Mouse (Mus musculus) lung, embryonic 16.5 days (tissue): ENCODE results near the gene Slc5a5. TPM values are rescaled to one million over a fixed set of nuclear protein-coding genes. Genes with fewer than 3 reads are reported as not detected.

Source experiments
- ATAC-seq: fragments of 200-750 bp; cut with Nextera tagmentation; 2 replicates; pipeline ENCODE4 v1.8.0; 2017; ENCODE audit warnings: low read depth, mild to moderate bottlenecking, moderate library complexity
- H3K27ac ChIP-seq: fragments of 300-500 bp; sonication (generic); 2 replicates; pipeline ENCODE4 v1.5.1; 2014; ENCODE audit warnings: mild to moderate bottlenecking, control low read depth, low read length
- H3K27me3 ChIP-seq: fragments of 300-500 bp; sonication (generic); 2 replicates; pipeline ENCODE4 v1.6.1; 2014; ENCODE audit warnings: low read depth, low read length, mixed read lengths; ENCODE audit not compliant: control insufficient read depth, insufficient read depth
- H3K36me3 ChIP-seq: fragments of 300-500 bp; sonication (generic); 2 replicates; pipeline ENCODE4 v1.6.1; 2014; ENCODE audit warnings: low read length; ENCODE audit not compliant: control insufficient read depth, insufficient read depth
- H3K4me1 ChIP-seq: fragments of 300-500 bp; sonication (generic); replicated peaks from 2 replicates; pipeline ENCODE4 v1.6.1; 2014; ENCODE audit warnings: low read length, mixed read lengths; ENCODE audit not compliant: control insufficient read depth, insufficient read depth
- H3K4me2 ChIP-seq: fragments of 300-500 bp; sonication (generic); 2 replicates; pipeline ENCODE4 v1.6.1; 2014; ENCODE audit warnings: low read depth, low read length, control low read depth
- H3K4me3 ChIP-seq: fragments of 300-500 bp; sonication (generic); 2 replicates; pipeline ENCODE4 v1.5.1; 2014; ENCODE audit warnings: mild to moderate bottlenecking, low read length, control low read depth
- H3K9ac ChIP-seq: fragments of 300-500 bp; sonication (generic); 2 replicates; pipeline ENCODE4 v1.6.1; 2014; ENCODE audit warnings: low read length, control low read depth
- H3K9me3 ChIP-seq: fragments of 300-500 bp; sonication (generic); 2 replicates; pipeline ENCODE4 v1.6.1; 2016; ENCODE audit warnings: low read length; ENCODE audit not compliant: control insufficient read depth
- WGBS: fragments of 180-500 bp; shearing (Covaris S2); extraction: QIAGEN DNeasy Blood & Tissue Kit; methylation state at CpG from one replicate; pipeline ENCODE4 v1.1.7; 2014; 5-methylcytosine and 5-hydroxymethylcytosine counted together
- polyA plus RNA-seq: library from polyadenylated mRNA; unstranded; fragments of >200 nt; fragmentation: Nextera tagmentation; extraction: Ambion mirVana; gene quantifications from 2 replicates; pipeline ENCODE4 v1.2.1, GENCODE M21; 2015

Gene Slc5a5
- polyA plus RNA-seq, 1 experiment from 2014 or later = 0.13 TPM

DNA sequence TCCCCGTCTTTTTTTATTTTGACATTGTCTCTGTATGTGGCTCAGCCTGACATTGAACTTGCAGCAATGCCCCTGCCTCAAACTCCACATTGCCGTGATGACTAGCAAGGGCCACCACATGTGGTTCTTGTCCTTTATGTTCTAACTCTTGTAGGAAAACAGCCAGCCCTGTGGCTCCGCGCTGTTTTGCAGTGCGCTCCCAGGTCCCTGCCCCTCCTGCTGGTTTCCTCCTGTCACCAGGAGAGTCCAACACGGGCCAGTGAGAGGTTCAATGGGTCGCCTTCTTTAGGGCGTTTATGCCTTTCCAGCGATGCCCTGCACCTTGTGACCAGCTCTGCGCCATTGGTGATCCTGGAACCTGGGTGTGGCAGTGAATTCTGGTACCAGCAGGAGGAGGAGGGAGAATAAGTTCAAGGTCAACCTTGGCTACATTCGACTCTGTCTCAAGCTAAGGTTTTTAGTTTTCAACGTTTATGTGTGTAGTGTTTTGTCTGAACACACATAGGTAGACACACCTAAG lies 26.5 kb downstream of the Slc5a5 start:
- no peaks in the 10 kb centered on the region for H3K9me3 ChIP-seq
- peak overlapping the region; percentile 64 for H3K4me2 ChIP-seq
- peak overlapping the region; percentile 69 for H3K4me3 ChIP-seq
- peak overlapping the region; percentile 48 for H3K9ac ChIP-seq
- peaks cover 29% of the 10 kb centered on the region for H3K27me3 ChIP-seq
- peak; percentile 6 for ATAC-seq
- peak overlapping the region; percentile 8; the same call in 1 of the 2 replicates for H3K27ac ChIP-seq
- no peaks in the 10 kb centered on the region; the same call in 1 of the 2 replicates for H3K36me3 ChIP-seq
- peaks cover 29% of the 10 kb centered on the region for H3K4me1 ChIP-seq
- WGBS = 7% methylated on average over 12 of the region's 12 CpGs

DNA sequence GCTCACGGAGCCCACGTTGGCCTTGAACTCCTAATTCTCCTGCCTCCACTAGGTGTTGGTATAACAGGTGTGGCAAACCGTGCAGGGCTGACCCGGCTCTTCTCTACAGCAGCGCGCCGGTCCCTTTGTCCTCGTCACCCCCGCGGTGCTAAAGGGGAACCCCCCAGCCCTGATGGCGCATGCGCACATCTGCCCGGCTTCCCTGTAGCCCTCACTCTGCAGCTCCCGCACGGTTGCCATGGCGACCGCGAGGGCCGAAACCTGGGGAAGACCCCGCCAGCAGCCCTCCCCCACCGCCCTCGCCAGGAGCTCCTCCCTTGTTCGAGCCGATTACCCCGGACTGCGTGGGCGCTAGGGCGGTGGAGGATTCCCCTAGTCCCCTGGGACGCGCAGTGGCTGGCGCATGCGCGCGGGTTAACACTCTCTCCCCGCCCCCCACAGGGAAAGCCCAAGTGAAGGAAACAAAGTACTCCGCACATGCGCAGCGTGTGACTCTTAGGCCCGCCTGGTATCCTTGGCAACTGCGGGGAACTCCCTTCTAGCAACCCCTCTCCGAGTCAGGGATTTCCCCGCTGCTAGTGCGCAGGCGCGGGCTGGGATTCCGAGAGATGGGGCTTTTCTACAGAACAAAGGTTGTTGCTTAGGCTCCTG lies 27.1 kb downstream of the Slc5a5 start:
- Histone ChIP-seq H3K27ac (peak overlapping the region; percentile 85), H3K36me3 (no peaks in the 10 kb centered on the region; the same call in 1 of the 2 replicates), H3K9ac (peak overlapping the region; percentile 78), H3K27me3 (peaks cover 29% of the 10 kb centered on the region), H3K4me1 (peaks cover 29% of the 10 kb centered on the region), H3K4me3 (peak overlapping the region; percentile 69), H3K4me2 (peak overlapping the region; percentile 64), H3K9me3 (no peaks in the 10 kb centered on the region)
- WGBS = under 1% methylated on average over 46 of the region's 46 CpGs
- ATAC-seq = peak; percentile 92

DNA sequence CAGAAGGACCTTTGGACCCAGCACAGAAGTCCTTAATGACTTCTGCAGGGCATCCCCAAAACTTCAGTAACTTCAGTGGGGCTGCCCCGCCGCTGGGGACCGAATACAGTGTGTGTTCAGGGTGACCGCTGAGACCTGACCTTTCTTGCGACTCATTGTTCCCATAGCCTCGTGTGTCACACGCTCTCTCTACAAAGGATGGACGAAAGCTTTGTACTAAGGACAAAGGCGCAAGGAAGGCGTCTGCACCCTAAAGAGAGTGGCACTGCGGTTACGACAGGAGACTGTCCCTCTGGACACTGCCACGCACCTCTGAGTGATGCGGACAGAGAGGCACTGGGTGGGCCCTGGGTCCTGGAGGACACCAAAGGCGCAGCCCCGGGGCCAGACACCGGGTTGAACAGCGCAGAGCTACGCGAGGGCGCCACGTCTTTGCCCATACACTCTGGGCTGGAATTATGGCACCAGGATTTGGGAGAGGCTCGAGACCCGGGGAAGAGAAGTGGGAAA lies 27.8 kb downstream of the Slc5a5 start:
- Histone ChIP-seq H3K27ac (0 out of 2 replicates have a peak overlapping the region, but pooled peaks have one; percentile 85), H3K27me3 (peaks cover 29% of the 10 kb centered on the region), H3K4me2 (peak overlapping the region; percentile 64), H3K9ac (peak overlapping the region; percentile 78), H3K4me3 (peak overlapping the region; percentile 69), H3K9me3 (no peaks in the 10 kb centered on the region), H3K36me3 (no peaks in the 10 kb centered on the region; the same call in 1 of the 2 replicates), H3K4me1 (peaks cover 29% of the 10 kb centered on the region)
- whole genome bisulfite sequencing = 3% methylated on average over 24 of the region's 24 CpGs
- ATAC-seq = peak; percentile 21

DNA sequence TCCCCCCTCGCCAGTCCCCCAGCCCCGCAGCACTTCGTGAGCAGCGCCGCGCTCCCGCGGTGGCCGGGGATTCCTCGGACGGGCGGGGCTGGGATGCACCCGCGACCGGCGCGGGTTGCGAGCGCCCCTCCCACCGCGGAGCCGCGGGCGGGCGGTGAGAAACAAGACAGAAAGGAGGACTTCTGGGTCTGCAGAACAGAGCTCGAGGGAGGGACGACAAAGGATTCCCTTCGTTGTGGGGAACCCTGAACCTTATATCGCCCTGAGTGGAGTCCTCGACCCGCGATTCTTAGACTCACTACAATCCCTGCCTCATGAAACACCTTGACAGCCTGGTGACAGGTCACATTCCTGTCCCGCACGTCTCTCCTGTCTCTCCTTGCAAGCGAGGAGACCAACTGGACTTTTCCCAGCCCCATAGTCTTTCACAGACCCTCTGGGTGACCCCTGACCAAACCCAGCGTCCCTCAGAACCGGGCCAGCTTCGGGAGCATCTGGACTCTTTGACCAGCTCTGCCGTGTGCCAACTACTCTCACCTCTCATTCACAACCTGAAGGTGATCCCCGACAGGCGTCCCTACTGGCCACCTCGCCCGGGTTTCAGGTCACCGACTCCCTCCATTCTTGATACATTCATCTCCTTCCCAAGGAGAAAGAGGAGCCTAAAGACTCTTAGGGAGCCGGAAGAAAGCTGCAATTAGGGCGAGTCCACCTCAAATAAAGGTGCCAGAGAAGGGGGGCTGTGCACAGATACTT lies 28.4 kb downstream of the Slc5a5 start:
- Histone ChIP-seq H3K4me3 (peak overlapping the region; percentile 69), H3K36me3 (no peaks in the 10 kb centered on the region; the same call in 1 of the 2 replicates), H3K4me2 (peak overlapping the region; percentile 64), H3K27ac (no peak overlapping the region), H3K4me1 (peaks cover 26% of the 10 kb centered on the region), H3K9me3 (no peaks in the 10 kb centered on the region), H3K27me3 (peaks cover 29% of the 10 kb centered on the region), H3K9ac (peak overlapping the region; percentile 20)
- WGBS = 1% methylated on average over 46 of the region's 46 CpGs
- ATAC-seq = no peak

DNA sequence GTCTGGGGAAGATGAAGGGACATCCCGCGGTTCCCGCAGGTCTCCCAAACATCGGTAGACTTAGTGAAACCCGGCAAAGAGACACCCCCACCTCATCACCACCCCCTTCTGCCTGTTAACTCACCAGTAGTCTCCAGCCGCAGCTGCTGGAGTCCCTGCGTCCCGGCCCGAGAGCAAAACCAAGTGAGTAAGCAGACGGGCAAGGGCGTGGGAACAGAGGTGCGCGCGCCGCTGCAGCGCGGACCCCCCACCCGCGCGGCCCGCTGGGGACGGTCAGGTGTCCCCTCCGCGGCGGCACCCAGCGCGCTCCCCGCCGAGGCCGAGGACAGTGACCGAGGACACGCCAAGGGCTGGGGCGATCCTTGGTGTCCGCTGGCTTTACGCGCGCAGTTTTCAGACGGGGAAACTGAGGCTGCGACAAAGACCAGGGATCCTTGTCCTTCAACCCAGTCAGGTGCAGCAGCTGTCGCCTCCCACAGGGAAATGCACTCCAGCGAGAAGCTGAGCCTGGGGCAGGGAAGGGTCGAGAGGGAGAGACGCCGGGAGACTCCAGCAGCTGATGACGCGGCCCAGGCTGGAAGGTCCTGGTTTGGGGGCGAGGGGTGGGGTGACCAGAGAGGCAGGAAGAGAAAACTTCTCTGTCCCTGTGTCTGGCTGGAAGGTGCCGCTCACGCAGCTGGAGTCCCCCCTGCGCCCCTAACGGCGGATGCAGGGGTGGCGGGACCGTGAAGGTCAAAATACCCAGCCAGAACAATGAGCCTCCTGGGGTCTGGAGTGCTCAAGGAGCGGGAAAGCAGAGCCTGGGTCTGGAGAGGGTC lies 29.5 kb downstream of the Slc5a5 start, which contains the start of gene Kcnn1:
Gene Kcnn1 (minus strand): TSS at position 435 of the 818 bp plus-strand sequence.
- H3K27ac ChIP-seq = no peak within 1 kb of the TSS
- ATAC-seq = no peak
- H3K4me2 ChIP-seq = peak within 1 kb of the TSS; percentile 64
- no peaks in the 10 kb centered on the region; the same call in 1 of the 2 replicates for H3K36me3 ChIP-seq
- no peaks in the 10 kb centered on the region for H3K9me3 ChIP-seq
- H3K9ac ChIP-seq = peak within 1 kb of the TSS; percentile 46
- peaks cover 22% of the 10 kb centered on the region for H3K4me1 ChIP-seq
- under 1% methylated on average over 52 of the region's 55 CpGs for WGBS
- H3K4me3 ChIP-seq = peak within 1 kb of the TSS; percentile 39
- peaks cover 29% of the 10 kb centered on the region for H3K27me3 ChIP-seq

DNA sequence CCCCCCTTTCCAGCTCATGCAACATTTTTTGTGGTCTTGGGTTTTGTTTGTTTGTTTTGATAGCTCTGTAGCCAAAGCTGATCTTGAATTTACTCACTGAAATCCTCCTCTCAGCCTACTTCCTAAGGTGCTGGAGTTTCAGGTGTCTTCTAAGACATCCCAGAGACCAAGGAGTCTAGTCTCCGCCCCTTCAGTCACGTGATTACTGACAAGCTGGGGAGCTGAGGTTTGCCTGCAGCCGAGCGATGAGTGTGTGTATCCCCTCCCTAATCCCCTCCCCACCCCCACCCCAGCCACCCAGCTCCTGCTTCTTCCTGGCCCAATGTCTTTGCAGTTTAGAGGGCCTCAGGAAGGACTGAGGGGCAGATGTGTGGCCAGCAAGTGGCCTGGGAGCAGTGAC lies 35.0 kb downstream of the Slc5a5 start:
- Histone ChIP-seq H3K27me3 (peaks cover 16% of the 10 kb centered on the region), H3K4me2 (no peak overlapping the region), H3K27ac (no peak overlapping the region), H3K36me3 (no peaks in the 10 kb centered on the region), H3K9ac (no peak overlapping the region), H3K9me3 (no peaks in the 10 kb centered on the region), H3K4me3 (no peak overlapping the region), H3K4me1 (0 out of 2 replicates have a peak, but pooled peaks cover 5% of the 10 kb centered on the region)
- no peak for ATAC-seq
- 18% methylated on average over 4 of the region's 4 CpGs for WGBS

DNA sequence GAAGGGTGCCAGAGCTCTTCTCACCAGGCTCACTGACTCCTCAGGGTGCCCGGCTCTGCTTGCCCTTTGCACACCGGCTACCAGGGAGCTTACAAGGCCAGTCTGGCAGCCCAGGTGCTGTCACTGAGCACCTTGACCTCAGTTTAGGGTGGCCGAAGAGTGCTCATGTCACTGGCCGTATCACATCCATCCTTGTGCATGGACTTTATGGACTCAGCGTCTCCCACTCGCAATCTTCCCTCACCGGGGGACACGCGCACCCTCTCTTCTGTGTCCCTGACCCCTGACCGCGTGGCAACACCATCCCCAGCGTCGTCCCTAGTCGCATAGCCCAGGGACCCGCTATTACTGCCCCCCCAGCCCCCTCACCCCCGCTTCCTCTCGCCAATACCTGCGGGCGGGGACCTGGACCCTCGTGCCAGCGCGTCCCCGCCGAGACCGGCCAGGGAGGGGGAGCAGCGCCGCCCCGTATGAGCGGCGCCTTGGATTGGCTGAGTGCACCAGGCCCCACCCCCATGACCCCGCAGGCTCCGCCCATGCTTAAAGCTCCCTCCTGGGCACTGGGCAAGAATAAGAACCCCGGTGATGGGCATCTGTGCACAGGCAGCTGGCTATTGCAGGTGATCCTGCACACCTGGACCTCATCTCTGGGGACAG lies 35.9 kb downstream of the Slc5a5 start:
- H3K36me3 ChIP-seq = no peaks in the 10 kb centered on the region
- peaks cover 8% of the 10 kb centered on the region for H3K27me3 ChIP-seq
- 6% methylated on average over 32 of the region's 33 CpGs for WGBS
- H3K4me1 ChIP-seq = 0 out of 2 replicates have a peak, but pooled peaks cover 5% of the 10 kb centered on the region
- H3K9me3 ChIP-seq = no peaks in the 10 kb centered on the region
- H3K27ac ChIP-seq = no peak overlapping the region
- peak; percentile 89 for ATAC-seq
- peak overlapping the region; percentile 62 for H3K9ac ChIP-seq
- peak overlapping the region; percentile 51 for H3K4me3 ChIP-seq
- H3K4me2 ChIP-seq = peak overlapping the region; percentile 79

DNA sequence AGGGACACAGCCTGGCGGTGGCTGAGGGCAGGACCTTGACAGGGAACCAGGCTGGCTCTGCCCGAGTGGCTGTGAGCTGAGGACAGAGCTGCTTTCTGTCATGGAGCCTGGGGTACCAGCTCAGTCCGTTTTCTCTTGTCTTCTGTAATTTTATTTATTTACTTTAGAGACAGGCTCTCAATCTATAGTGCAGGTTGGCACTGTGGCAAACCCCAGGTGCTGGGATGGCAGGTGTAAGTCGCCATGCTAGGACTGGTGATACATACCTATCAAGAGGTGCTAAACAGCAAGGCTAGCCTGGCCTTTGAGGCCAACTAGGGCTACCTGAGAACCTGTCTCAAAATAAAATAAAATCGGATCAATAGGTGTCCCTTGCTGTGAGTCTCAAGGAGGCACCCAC lies 36.5 kb downstream of the Slc5a5 start:
- ATAC-seq = no peak
- no peak overlapping the region for H3K27ac ChIP-seq

More for the DNA sequence above, 36.5 kb downstream of the Slc5a5 start:
- H3K4me3 ChIP-seq = no peak overlapping the region
- 44% methylated on average over 5 of the region's 5 CpGs for WGBS
- no peak overlapping the region; the same call in 1 of the 2 replicates for H3K4me2 ChIP-seq
- H3K4me1 ChIP-seq = 0 out of 2 replicates have a peak, but pooled peaks cover 5% of the 10 kb centered on the region
- no peak overlapping the region for H3K9ac ChIP-seq
- no peaks in the 10 kb centered on the region for H3K36me3 ChIP-seq
- H3K9me3 ChIP-seq = no peaks in the 10 kb centered on the region
- H3K27me3 ChIP-seq = peaks cover 3% of the 10 kb centered on the region; the same call in 1 of the 2 replicates
